Mouse (Mus musculus): Measurements from ENCODE around the gene Btaf1. TPM values are rescaled to one million over a fixed set of nuclear protein-coding genes. Genes with fewer than 3 reads are reported as not detected.

The Btaf1 gene
- total and polyA plus RNA-seq, 3 experiments, result 2.7 to 13.5 (median 12.4) TPM

DNA sequence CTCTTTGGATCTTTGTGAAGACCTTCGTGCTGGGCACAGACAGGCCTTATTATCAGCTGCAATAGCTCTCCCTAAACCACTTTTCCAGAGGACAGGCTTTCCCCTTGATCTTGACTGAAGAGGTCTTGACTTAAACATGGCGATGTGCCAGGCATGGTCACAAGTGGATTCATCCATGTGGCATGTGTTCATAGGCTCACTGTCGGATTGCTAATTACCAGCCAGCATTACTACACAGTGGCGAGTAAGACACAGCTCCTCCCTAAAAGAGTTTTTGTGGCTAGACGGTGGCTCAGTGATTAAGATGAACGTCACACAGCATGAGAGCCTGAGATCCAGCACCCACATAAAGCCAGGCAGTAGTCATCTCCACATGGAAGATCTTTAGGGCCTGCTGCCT lies 103.9 kb downstream of the Btaf1 start:
- no peak for DNase-seq
- TF ChIP-seq POLR2A (IDR thresholded peaks at IDR 0.05; ENCODE audit: insufficient read depth, low read depth, low read length), result no peak
- TF ChIP-seq EP300 (IDR thresholded peaks at IDR 0.05; ENCODE audit: insufficient read depth, low read depth, low read length), result no peak
- H3K27me3 ChIP-seq (ENCODE audit: control insufficient read depth, insufficient read depth, low read length), result no peaks in the 10 kb centered on the region
- H3K36me3 ChIP-seq (ENCODE audit: control insufficient read depth, insufficient read depth, low read length), result no peaks in the 10 kb centered on the region; the same call in 1 of the 2 replicates
- intact Hi-C loops (cut with DNase I), result no loop called here
- no peak overlapping the region for H3K9ac ChIP-seq (ENCODE audit: low read depth, low read length)
- H3K79me2 ChIP-seq (replicated peaks; ENCODE audit: control insufficient read depth, insufficient read depth, low read length), result no peaks in the 10 kb centered on the region
- no peak overlapping the region for H3K4me3 ChIP-seq
- peaks cover 9% of the 10 kb centered on the region for H3K4me1 ChIP-seq (ENCODE audit: control insufficient read depth, insufficient read depth, low read length)
- H3K27ac ChIP-seq, result no peak overlapping the region
- WGBS, result 78% methylated on average over 6 of the region's 6 CpGs

GRCm38 (mm10) chr19:37031446-37031845 lies 105.6 kb downstream of the Btaf1 start:
- 63% methylated on average over 5 of the region's 5 CpGs for WGBS
- Histone ChIP-seq H3K36me3 (ENCODE audit: control insufficient read depth, insufficient read depth, low read length) (no peaks in the 10 kb centered on the region; the same call in 1 of the 2 replicates), H3K4me3 (no peak overlapping the region), H3K79me2 (replicated peaks; ENCODE audit: control insufficient read depth, insufficient read depth, low read length) (no peaks in the 10 kb centered on the region), H3K27me3 (ENCODE audit: control insufficient read depth, insufficient read depth, low read length) (no peaks in the 10 kb centered on the region), H3K9ac (ENCODE audit: low read depth, low read length) (no peak overlapping the region), H3K4me1 (ENCODE audit: control insufficient read depth, insufficient read depth, low read length) (peaks cover 3% of the 10 kb centered on the region), H3K27ac (no peak overlapping the region)
- intact Hi-C loops (cut with DNase I), result no loop called here
- DNase-seq, result no peak
- no peak for TF ChIP-seq CTCF (IDR thresholded peaks at IDR 0.05)

DNA sequence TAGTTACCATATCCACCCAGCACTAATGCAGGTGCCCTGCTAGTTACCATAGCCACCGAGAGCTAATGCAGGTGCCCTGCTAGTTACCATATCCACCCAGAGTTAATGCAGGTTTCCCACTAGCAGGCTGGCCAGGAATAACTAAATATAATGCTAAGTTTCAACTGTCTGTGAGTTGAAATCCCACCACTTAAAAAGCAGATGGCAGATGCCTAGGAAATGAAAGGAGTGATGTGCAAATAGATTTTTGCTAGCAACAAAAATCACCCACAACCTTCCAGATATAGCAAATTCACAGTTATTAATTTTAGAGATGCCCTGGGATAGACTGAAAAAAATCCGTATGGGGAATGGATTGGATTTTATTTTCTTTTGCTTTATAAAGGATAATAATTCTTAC lies 106.5 kb downstream of the Btaf1 start:
- Histone ChIP-seq H3K27me3 (ENCODE audit: control insufficient read depth, insufficient read depth, low read length) (no peaks in the 10 kb centered on the region), H3K4me3 (no peak overlapping the region), H3K9ac (ENCODE audit: low read depth, low read length) (no peak overlapping the region), H3K36me3 (ENCODE audit: control insufficient read depth, insufficient read depth, low read length) (peaks cover 4% of the 10 kb centered on the region), H3K79me2 (replicated peaks; ENCODE audit: control insufficient read depth, insufficient read depth, low read length) (no peaks in the 10 kb centered on the region), H3K4me1 (ENCODE audit: control insufficient read depth, insufficient read depth, low read length) (no peaks in the 10 kb centered on the region), H3K27ac (no peak overlapping the region)
- intact Hi-C loops (cut with DNase I), result no loop called here
- TF ChIP-seq POLR2A (IDR thresholded peaks at IDR 0.05; ENCODE audit: insufficient read depth, low read depth, low read length), result no peak
- TF ChIP-seq CTCF (IDR thresholded peaks at IDR 0.05), result no peak
- TF ChIP-seq EP300 (IDR thresholded peaks at IDR 0.05; ENCODE audit: insufficient read depth, low read depth, low read length), result no peak
- WGBS, result 90% methylated on average over 2 of the region's 2 CpGs
- no peak for DNase-seq

DNA sequence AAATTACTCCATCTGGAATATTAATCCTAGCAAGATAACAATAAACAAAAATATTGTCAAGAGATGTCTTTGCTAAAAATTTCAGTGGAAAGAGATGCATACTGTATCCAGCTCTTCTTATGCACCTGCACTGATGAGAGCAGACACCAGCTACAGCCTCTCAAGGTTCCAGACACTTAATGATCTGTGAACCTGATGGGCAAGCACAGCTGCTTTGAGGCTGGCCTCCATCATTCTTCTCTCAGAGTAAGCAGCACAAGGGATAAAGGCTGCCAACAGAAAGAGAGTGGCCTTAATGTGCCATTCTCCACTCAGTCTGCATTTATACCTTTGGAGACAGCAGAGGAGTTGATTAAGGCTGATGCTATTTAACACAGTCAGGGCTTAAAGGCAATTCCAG lies 115.0 kb downstream of the Btaf1 start:
- TF ChIP-seq POLR2A (IDR thresholded peaks at IDR 0.05; ENCODE audit: insufficient read depth, low read depth, low read length) (no peak), CTCF (IDR thresholded peaks at IDR 0.05) (no peak), EP300 (IDR thresholded peaks at IDR 0.05; ENCODE audit: insufficient read depth, low read depth, low read length) (no peak)
- Histone ChIP-seq H3K27ac (no peak overlapping the region), H3K27me3 (ENCODE audit: control insufficient read depth, insufficient read depth, low read length) (no peaks in the 10 kb centered on the region), H3K9ac (ENCODE audit: low read depth, low read length) (no peak overlapping the region), H3K36me3 (ENCODE audit: control insufficient read depth, insufficient read depth, low read length) (peaks cover 9% of the 10 kb centered on the region), H3K4me3 (no peak overlapping the region), H3K4me1 (ENCODE audit: control insufficient read depth, insufficient read depth, low read length) (peaks cover 2% of the 10 kb centered on the region; the same call in 1 of the 2 replicates), H3K79me2 (replicated peaks; ENCODE audit: control insufficient read depth, insufficient read depth, low read length) (no peaks in the 10 kb centered on the region)
- DNase-seq, result no peak
- intact Hi-C loops (cut with DNase I), result no loop called here

DNA sequence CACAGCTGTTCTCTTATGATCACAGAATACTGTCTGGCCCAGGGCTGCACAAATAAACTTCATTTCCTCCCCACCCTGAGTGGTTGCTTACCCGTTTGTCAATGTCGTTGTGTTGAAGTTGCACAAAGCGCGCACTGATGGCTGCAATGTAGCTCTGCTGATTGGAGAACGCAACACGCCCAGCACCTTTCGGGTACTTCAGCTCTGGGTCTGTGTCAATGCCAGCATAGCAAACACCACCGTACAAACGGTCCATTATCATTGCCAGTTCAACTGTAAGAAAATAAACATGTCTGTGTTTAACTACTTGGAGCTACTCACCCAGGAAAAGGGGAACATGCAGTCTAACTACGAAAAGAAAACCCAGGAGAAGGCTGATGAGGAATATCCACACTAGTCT lies 118.6 kb downstream of the Btaf1 start:
- DNase-seq, result no peak
- intact Hi-C loops (cut with DNase I), result no loop called here
- Histone ChIP-seq H3K27ac (no peak overlapping the region), H3K4me1 (ENCODE audit: control insufficient read depth, insufficient read depth, low read length) (no peaks in the 10 kb centered on the region), H3K9ac (ENCODE audit: low read depth, low read length) (no peak overlapping the region), H3K79me2 (replicated peaks; ENCODE audit: control insufficient read depth, insufficient read depth, low read length) (no peaks in the 10 kb centered on the region), H3K4me3 (no peak overlapping the region), H3K36me3 (ENCODE audit: control insufficient read depth, insufficient read depth, low read length) (no peaks in the 10 kb centered on the region), H3K27me3 (ENCODE audit: control insufficient read depth, insufficient read depth, low read length) (no peaks in the 10 kb centered on the region)
- no peak for TF ChIP-seq POLR2A (IDR thresholded peaks at IDR 0.05; ENCODE audit: insufficient read depth, low read depth, low read length)
- WGBS, result 85% methylated on average over 10 of the region's 10 CpGs

DNA sequence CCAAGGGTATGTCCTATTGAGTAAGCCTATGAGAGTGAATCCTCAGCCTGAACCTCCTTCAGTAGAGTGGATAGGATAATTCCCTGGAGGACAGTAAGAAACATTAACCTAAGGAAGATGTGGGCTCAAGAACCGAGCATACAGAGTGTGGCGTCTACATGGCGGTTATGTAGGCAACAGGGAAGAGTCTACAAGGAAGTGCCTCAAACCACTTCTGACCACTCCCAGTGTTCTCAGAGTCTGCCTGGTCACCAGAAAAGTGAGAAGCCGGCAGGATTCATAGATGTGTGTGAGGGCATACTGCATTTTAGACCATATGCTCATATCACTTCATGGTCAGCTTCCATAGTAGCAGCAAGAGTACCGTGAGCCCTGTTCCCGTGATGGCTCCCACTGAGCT lies 122.6 kb downstream of the Btaf1 start:
- Histone ChIP-seq H3K36me3 (ENCODE audit: control insufficient read depth, insufficient read depth, low read length) (no peaks in the 10 kb centered on the region; the same call in 1 of the 2 replicates), H3K27ac (no peak overlapping the region), H3K79me2 (replicated peaks; ENCODE audit: control insufficient read depth, insufficient read depth, low read length) (no peaks in the 10 kb centered on the region), H3K4me1 (ENCODE audit: control insufficient read depth, insufficient read depth, low read length) (no peaks in the 10 kb centered on the region), H3K9ac (ENCODE audit: low read depth, low read length) (no peak overlapping the region), H3K4me3 (no peak overlapping the region), H3K27me3 (ENCODE audit: control insufficient read depth, insufficient read depth, low read length) (no peaks in the 10 kb centered on the region)
- TF ChIP-seq CTCF (IDR thresholded peaks at IDR 0.05), result no peak
- no peak for TF ChIP-seq POLR2A (IDR thresholded peaks at IDR 0.05; ENCODE audit: insufficient read depth, low read depth, low read length)
- no peak for TF ChIP-seq EP300 (IDR thresholded peaks at IDR 0.05; ENCODE audit: insufficient read depth, low read depth, low read length)
- DNase-seq, result no peak
- intact Hi-C loops (cut with DNase I), result no loop called here
- 83% methylated on average over 6 of the region's 6 CpGs for WGBS
